Mouse (Mus musculus) urinary bladder, adult 18-20 months (tissue): ENCODE measurements around the gene Cdc45.
A peak's percentile ranks its signal among the peaks of the same experiment; 100 is the strongest.
"Not testable (repeated sequence)": the region's sequence is repeated elsewhere in the genome, so short reads cannot be mapped to it uniquely, and the experiment has no call there.

ENCODE experiments used
- DNase-seq, 2 experiments: peaks; one replicate each; pipeline ENCODE4 v3.0.0; 2022; ENCODE audit warnings: low spot score in 2 of 2, mixed read lengths in 2 of 2

The Cdc45 gene

GRCm38 (mm10) chr16:18811468-18812384 lies at the start of gene Cdc45, which contains the start of gene Ufd1:
Gene Cdc45 (minus strand): TSS chr16:18811987.
Gene Ufd1 (plus strand): TSS chr16:18811779.
- DNase-seq = peak; percentile 35 to 84

GRCm38 (mm10) chr16:18860186-18860585 lies 48.4 kb upstream of the Cdc45 start:
- DNase-seq = no peak

- no peak for DNase-seq
These were observed 46.8 kb upstream of the Cdc45 start for GRCm38 (mm10) chr16:18858551-18858950.

GRCm38 (mm10) chr16:18849521-18850190 lies 37.9 kb upstream of the Cdc45 start:
- not testable (repeated sequence) for DNase-seq

- DNase-seq = no peak
These were observed 34.6 kb upstream of the Cdc45 start for GRCm38 (mm10) chr16:18846301-18846820.

GRCm38 (mm10) chr16:18838346-18838745 lies 26.6 kb upstream of the Cdc45 start:
- no peak for DNase-seq

- DNase-seq = peak; percentile 90 to 96
These were observed 24.9 kb upstream of the Cdc45 start, which contains the start of the genes 2510002D24Rik and Gm28539 for GRCm38 (mm10) chr16:18836468-18837208. Gene 2510002D24Rik (plus strand): TSS chr16:18836578. Gene Gm28539 (plus strand): TSS chr16:18836584.

- DNase-seq = no peak
These were observed 24.3 kb upstream of the Cdc45 start for GRCm38 (mm10) chr16:18836073-18836467.

GRCm38 (mm10) chr16:18833486-18833885 lies 21.7 kb upstream of the Cdc45 start:
- no peak for DNase-seq

- no peak for DNase-seq
These were observed 17.3 kb upstream of the Cdc45 start for GRCm38 (mm10) chr16:18829102-18829501.

- no peak for DNase-seq
These were observed 16.8 kb upstream of the Cdc45 start for GRCm38 (mm10) chr16:18828630-18829029.

GRCm38 (mm10) chr16:18822925-18823324 lies 11.1 kb upstream of the Cdc45 start:
- no peak for DNase-seq

- no peak for DNase-seq
These were observed 10.6 kb upstream of the Cdc45 start for GRCm38 (mm10) chr16:18822356-18822755.

GRCm38 (mm10) chr16:18812385-18812910 lies 661 bp upstream of the Cdc45 start:
- peak in 1 of 2 experiments; percentile 81 for DNase-seq

GRCm38 (mm10) chr16:18811032-18811431 lies 755 bp downstream of the Cdc45 start:
- no peak for DNase-seq

- DNase-seq = no peak
These were observed 2.8 kb downstream of the Cdc45 start for GRCm38 (mm10) chr16:18809001-18809400.

GRCm38 (mm10) chr16:18805746-18806145 lies 6.0 kb downstream of the Cdc45 start:
- DNase-seq = no peak

- peak in 1 of 2 experiments; percentile 29 for DNase-seq
These were observed 12.9 kb downstream of the Cdc45 start for GRCm38 (mm10) chr16:18798841-18799240.

- DNase-seq = no peak
These were observed 13.6 kb downstream of the Cdc45 start for GRCm38 (mm10) chr16:18798151-18798550.

- no peak for DNase-seq
These were observed 15.1 kb downstream of the Cdc45 start for GRCm38 (mm10) chr16:18796645-18797044.

GRCm38 (mm10) chr16:18795223-18795899 lies 16.4 kb downstream of the Cdc45 start:
- DNase-seq = no peak
